Mouse (Mus musculus): ENCODE results near the gene Slc24a3. TPM values are rescaled to one million over a fixed set of nuclear protein-coding genes. Genes with fewer than 3 reads are reported as not detected.

The Slc24a3 gene
- total RNA-seq, 2 experiments from 2014 or later, result 1.4 to 1.9 TPM

GRCm38 (mm10) chr2:145517346-145517745 is 349.8 kb downstream of the Slc24a3 start:
- intact Hi-C loops (cut with DNase I), result loop anchor here (2.0 to 10.0 kb wide), 2 partner anchors 223 to 353 kb away; no protein-coding TSS in a partner anchor
- peak; percentile 52 to 56 for DNase-seq

GRCm38 (mm10) chr2:145522017-145522416 is 354.5 kb downstream of the Slc24a3 start:
- intact Hi-C loops (cut with DNase I), result no loop called here
- DNase-seq, result no peak

GRCm38 (mm10) chr2:145523381-145523780 is 355.8 kb downstream of the Slc24a3 start:
- intact Hi-C loops (cut with DNase I), result no loop called here
- no peak for DNase-seq

GRCm38 (mm10) chr2:145527151-145527550 is 359.6 kb downstream of the Slc24a3 start:
- intact Hi-C loops (cut with DNase I), result no loop called here
- DNase-seq, result no peak

- DNase-seq, result no peak
- intact Hi-C loops (cut with DNase I), result no loop called here
Measured at GRCm38 (mm10) chr2:145530941-145531353, 363.4 kb downstream of the Slc24a3 start.

- intact Hi-C loops (cut with DNase I), result no loop called here
- no peak for DNase-seq
Measured at GRCm38 (mm10) chr2:145533086-145533485, 365.5 kb downstream of the Slc24a3 start.

GRCm38 (mm10) chr2:145535307-145535706 is 367.8 kb downstream of the Slc24a3 start:
- DNase-seq, result no peak
- intact Hi-C loops (cut with DNase I), result no loop called here

- intact Hi-C loops (cut with DNase I), result no loop called here
- no peak for DNase-seq
Measured at GRCm38 (mm10) chr2:145535774-145536173, 368.2 kb downstream of the Slc24a3 start.

- DNase-seq, result no peak
- intact Hi-C loops (cut with DNase I), result no loop called here
Measured at GRCm38 (mm10) chr2:145536986-145537385, 369.4 kb downstream of the Slc24a3 start.

- DNase-seq, result no peak
- intact Hi-C loops (cut with DNase I), result no loop called here
Measured at GRCm38 (mm10) chr2:145541695-145542094, 374.1 kb downstream of the Slc24a3 start.

GRCm38 (mm10) chr2:145546071-145546470 is 378.5 kb downstream of the Slc24a3 start:
- DNase-seq, result no peak
- intact Hi-C loops (cut with DNase I), result no loop called here

- intact Hi-C loops (cut with DNase I), result no loop called here
- DNase-seq, result no peak
Measured at GRCm38 (mm10) chr2:145554722-145555252, 387.2 kb downstream of the Slc24a3 start.

- no peak for DNase-seq
- intact Hi-C loops (cut with DNase I), result no loop called here
Measured at GRCm38 (mm10) chr2:145555713-145556112, 388.2 kb downstream of the Slc24a3 start.

- intact Hi-C loops (cut with DNase I), result no loop called here
- no peak for DNase-seq
Measured at GRCm38 (mm10) chr2:145557361-145557931, 389.9 kb downstream of the Slc24a3 start.

GRCm38 (mm10) chr2:145562493-145562892 is 394.9 kb downstream of the Slc24a3 start:
- no peak for DNase-seq
- intact Hi-C loops (cut with DNase I), result no loop called here

GRCm38 (mm10) chr2:145564596-145564995 is 397.0 kb downstream of the Slc24a3 start:
- intact Hi-C loops (cut with DNase I), result no loop called here
- DNase-seq, result no peak

- intact Hi-C loops (cut with DNase I), result no loop called here
- no peak for DNase-seq
Measured at GRCm38 (mm10) chr2:145566904-145567303, 399.4 kb downstream of the Slc24a3 start.

GRCm38 (mm10) chr2:145571943-145572342 is 404.4 kb downstream of the Slc24a3 start:
- intact Hi-C loops (cut with DNase I), result no loop called here
- DNase-seq, result no peak

- intact Hi-C loops (cut with DNase I), result no loop called here
- no peak for DNase-seq
Measured at GRCm38 (mm10) chr2:145574148-145574547, 406.6 kb downstream of the Slc24a3 start.

GRCm38 (mm10) chr2:145583103-145583502 is 415.5 kb downstream of the Slc24a3 start:
- DNase-seq, result peak in 1 of 2 experiments; percentile 18
- intact Hi-C loops (cut with DNase I), result no loop called here

- intact Hi-C loops (cut with DNase I), result no loop called here
- no peak for DNase-seq
Measured at GRCm38 (mm10) chr2:145585437-145585836, 417.9 kb downstream of the Slc24a3 start.

GRCm38 (mm10) chr2:145588009-145588737 is 420.6 kb downstream of the Slc24a3 start:
- DNase-seq, result peak in 1 of 2 experiments; percentile 25
- intact Hi-C loops (cut with DNase I), result loop anchor here (2.0 kb wide), 2 partner anchors 29 to 425 kb away; no protein-coding TSS in a partner anchor

All from gastrocnemius, postnatal 36 days (tissue).